Mouse (Mus musculus) inflammation-experienced regulatory T-cells, adult 6 months (primary cell): ENCODE measurements around the gene Gas2l3. TPM values are rescaled to one million over a fixed set of nuclear protein-coding genes. Genes with fewer than 3 reads are reported as not detected.

ENCODE experiments used
- ATAC-seq: one replicate; pipeline ENCODE4 v1.8.0; 2017
- polyA plus RNA-seq, 3 experiments: library from polyadenylated mRNA; unstranded; fragments of 100-300 nt; shearing (Covaris generic); gene quantifications; one replicate each; pipeline ENCODE4 v1.2.1; 2017

Gas2l3 gene
- polyA plus RNA-seq, 3 experiments from 2014 or later, result 0.60 to 9.7 (median 0.61) TPM

GRCm38 (mm10) chr10:89443115-89443622 lies 598 bp downstream of the Gas2l3 start:
- peak; percentile 10 for ATAC-seq

- ATAC-seq, result peak; percentile 23
Observed at GRCm38 (mm10) chr10:89442640-89443039, 1.1 kb downstream of the Gas2l3 start.

GRCm38 (mm10) chr10:89441961-89442360 lies 1.8 kb downstream of the Gas2l3 start:
- ATAC-seq, result no peak

DNA sequence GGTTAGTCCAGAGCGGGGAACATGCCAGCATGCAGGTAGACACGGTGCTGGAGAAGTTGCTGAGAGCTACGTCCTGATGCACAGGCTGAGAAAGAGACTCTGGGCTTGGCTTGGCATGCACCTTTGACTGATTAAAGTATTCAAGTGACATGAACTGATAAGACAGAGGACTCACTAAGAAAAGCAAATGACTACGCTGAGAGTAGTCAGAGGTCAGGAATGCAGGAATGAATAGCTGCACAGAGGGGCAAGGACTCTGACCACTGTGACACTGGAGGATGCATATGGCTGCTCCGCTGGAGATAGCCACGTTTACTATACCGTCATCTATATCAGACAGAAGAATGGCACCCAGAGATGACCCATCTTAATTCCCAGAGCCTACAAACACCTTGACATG lies 4.4 kb downstream of the Gas2l3 start:
- ATAC-seq, result no peak

DNA sequence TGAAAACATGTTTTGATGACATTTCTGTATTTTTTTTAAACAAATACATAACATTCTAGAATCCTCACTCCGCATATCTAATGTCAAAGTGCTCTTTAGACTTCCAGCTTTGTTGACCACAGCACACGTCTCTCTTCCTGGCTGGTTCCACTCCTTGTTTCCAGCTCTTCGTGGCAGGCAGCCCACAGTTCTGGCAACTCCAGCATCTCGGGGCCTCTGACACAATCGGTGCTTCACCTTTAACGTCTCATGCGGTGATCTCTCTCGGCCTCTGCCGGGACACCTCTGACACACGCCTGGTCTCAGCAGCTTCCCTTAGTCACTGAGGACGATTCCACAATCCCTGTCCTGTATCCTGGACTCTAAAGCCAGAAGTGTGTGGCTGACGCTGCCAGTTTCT lies 5.8 kb downstream of the Gas2l3 start:
- ATAC-seq, result no peak

- ATAC-seq, result no peak
Observed at GRCm38 (mm10) chr10:89437472-89437871, 6.3 kb downstream of the Gas2l3 start.

DNA sequence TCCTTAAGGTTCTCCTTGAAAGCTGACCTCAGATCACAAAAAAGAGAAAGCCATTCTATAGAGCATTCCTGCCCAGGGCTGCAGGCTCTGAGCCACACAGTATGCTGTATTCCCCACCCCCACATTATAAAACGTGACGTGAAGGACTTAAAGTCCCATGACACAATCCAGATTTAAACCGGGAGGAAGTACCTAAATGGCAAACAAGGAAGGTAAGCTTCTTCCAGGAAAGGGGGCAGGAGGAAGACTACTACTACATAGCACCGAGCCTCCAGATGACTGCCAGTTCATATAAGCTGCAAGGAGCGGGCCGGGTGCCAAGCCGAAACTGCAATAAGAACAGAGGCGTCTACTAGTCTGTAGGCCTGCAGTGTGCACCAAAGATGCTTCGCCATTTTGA lies 7.8 kb downstream of the Gas2l3 start:
- ATAC-seq, result no peak

GRCm38 (mm10) chr10:89435413-89435812 lies 8.4 kb downstream of the Gas2l3 start:
- no peak for ATAC-seq

- ATAC-seq, result no peak
Observed at GRCm38 (mm10) chr10:89434509-89435210, 9.1 kb downstream of the Gas2l3 start.

DNA sequence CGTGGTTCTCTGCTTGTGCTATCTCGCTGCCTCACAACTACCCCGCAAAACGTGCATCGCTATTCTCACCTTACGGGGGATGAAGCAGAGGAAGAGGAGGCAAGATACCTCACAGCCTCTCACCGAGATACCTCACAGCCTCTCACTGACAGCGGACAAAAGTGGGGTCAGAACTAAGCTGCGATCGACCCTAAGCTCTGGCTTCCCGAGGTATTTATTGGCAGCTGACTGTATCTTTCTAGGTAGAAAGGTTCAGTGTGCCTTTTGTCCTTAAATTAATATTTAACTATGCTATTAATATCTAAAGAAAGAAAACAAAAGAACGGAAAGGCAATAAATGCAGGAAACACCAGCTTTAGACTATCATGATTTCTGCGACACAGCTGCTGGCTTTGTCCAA lies 11.0 kb downstream of the Gas2l3 start:
- ATAC-seq, result no peak

GRCm38 (mm10) chr10:89430751-89431150 lies 13.0 kb downstream of the Gas2l3 start:
- no peak for ATAC-seq

GRCm38 (mm10) chr10:89424800-89425393 lies 18.9 kb downstream of the Gas2l3 start:
- ATAC-seq, result no peak

DNA sequence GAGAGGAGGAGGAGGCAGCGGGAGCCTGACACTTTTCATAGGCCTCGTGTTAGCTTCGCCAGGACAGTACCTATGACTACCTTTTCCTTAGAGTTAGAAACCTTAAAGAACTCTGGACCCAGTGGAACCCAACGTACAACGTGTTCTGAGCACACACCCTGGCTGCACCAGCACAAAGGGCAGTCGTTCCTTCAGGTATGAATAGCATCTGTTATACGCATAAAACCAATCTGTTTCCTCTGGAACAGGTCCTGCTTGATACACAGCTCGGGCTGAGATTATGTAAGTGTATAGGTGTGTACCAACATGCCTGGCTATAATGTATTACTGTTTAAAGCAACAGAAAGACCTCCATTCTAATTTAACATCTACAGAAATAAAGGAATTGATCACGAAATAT lies 19.6 kb downstream of the Gas2l3 start:
- ATAC-seq, result no peak

DNA sequence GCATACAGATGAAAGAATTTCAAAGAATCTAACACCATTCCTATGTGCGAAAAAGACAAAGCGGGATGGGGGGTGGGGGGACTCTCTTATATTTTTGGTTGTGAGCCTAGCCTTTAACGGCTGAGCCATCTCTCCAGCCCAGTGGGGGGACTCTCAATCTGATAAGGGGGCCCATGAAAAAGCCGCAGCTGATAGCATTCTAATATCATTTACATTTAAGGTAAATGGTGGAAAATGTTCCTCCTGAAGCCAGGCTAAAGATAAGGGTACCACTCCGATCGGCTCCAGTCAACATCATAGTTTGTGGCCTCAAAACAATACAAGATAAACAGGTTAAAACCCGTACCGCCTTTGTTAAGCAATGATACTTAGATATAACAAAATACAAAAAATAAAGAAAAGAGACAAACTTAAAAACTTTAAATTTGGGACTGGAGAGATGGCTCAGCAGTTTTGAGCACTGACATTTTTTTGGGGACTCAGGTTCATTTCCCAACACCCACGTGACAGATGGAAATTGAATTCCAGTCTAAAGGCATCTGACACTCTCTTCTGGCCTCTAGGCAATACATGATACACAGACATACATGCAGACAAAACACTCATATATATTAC lies 20.5 kb downstream of the Gas2l3 start:
- ATAC-seq, result no peak

DNA sequence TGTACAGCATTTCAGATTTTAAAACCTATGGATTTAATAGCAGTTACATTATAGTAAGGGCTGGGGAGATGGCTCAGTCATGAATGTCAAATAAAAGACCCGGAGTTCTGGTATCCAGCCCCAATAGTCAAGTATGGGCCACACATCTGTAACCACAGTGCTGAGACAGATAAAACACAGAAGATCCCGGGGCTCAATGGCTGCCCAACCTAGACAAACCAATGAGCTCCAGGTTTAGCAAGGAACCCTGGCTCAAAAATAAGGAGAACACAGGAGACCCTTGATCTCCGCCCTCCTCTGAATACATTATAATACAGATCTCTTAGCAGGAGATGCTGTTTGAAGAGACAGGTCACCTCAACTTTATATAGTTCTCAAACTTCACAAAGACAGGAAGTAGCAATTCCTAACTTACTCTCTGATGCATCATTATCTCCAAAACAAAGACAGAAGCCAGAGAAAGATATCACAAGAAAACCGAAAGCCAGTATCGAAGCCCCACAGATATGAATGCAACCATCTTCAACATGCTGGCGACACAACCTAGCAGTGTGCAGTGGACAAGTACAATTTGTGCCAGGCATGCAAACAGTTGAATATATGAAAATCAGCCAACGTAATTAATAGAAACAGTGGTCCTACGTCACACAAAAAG lies 21.1 kb downstream of the Gas2l3 start:
- ATAC-seq, result no peak

DNA sequence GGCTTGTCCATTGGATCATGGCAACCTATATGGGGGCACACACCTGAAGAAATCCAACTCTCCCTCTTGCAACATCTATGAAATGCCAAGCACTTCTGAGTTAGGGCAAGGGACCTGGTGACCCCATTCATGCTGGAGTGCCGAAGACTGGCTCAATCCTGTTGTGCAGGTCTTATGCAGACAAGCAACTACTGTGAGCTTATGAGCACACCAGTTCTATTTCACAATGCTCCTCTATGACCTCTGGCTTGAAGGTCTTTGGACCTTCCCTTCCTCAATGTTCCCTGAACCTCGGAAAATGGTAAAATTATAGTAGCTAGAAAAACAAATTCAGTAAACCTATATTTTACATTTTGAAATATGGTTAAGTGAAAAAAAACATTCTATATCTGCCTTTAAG lies 25.8 kb downstream of the Gas2l3 start:
- ATAC-seq, result no peak

GRCm38 (mm10) chr10:89415478-89415877 lies 28.3 kb downstream of the Gas2l3 start:
- no peak for ATAC-seq

GRCm38 (mm10) chr10:89407551-89407950 lies 36.2 kb downstream of the Gas2l3 start:
- ATAC-seq, result no peak

DNA sequence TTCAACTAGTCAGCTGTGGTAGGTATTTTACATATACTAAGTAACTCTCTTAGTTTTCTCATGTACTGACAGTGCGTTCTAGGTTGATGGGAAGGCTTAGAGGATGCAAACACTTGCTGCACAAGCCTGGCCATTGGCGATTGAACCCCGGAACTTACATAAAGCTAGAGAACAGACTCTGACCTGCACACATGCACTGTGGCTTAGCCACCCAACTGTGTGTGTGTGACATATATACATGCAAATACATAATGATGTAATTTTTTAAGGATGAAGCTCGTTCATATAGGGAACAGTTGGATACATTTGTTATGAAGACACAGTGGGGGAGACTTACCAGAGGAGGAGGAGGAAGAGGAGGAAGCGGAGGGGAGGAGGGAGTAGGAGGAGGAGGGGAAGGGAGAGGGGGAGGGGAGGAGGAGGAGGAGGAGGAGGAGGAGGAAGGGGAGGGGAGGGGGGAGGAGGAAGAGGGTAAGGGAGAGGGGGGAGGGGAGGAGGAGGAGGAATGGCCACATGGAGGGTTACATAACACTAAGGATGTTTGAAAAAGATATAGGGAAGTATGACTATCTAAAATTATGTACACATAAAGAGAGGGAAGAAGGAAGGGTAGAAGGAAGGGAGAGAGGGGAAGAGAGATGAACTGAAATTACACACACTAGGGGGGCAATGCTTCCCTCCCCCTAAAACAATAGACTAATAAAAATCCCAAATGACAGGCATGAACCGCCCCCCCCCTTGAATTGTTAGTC lies 36.9 kb downstream of the Gas2l3 start:
- no peak for ATAC-seq

DNA sequence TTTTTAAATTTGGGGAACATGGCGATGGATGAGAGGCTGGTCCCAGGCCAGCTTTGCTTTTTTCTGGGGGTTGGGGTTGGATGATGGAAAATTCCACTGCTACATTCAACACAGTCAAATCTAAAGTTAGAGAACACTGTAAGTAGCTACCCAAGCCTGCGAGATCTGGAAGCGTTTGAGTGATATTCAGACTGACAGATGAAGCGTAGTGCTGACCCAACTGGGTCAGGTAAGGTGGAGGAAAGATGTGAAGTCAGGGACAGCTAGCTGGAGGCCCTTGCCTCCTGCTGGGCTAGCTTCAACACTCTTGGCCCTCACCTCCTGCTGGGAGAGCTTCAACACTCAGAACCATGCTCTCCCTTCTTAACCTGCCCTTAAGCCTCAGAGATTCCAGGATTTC lies 38.8 kb downstream of the Gas2l3 start:
- ATAC-seq, result no peak

- no peak for ATAC-seq
Observed at GRCm38 (mm10) chr10:89400674-89401336, 43.0 kb downstream of the Gas2l3 start.

GRCm38 (mm10) chr10:89395823-89396222 lies 47.9 kb downstream of the Gas2l3 start:
- no peak for ATAC-seq
